Mouse (Mus musculus) embryonic fibroblast, embryonic 13.5 days (primary cell): ENCODE data around the gene Wfdc12.

Experiments
- CTCF ChIP-seq: IDR thresholded peaks from 2 replicates; pipeline ENCODE4 v1.5.1; 2011; ENCODE audit warnings: mild to moderate bottlenecking, control low read depth, low read length, moderate library complexity, borderline replicate concordance; ENCODE audit not compliant: insufficient read depth
- POLR2A ChIP-seq: IDR thresholded peaks from 2 replicates; pipeline ENCODE4 v1.6.1; 2011; ENCODE audit warnings: low read depth, mild to moderate bottlenecking, control low read depth, low read length, moderate library complexity

DNA sequence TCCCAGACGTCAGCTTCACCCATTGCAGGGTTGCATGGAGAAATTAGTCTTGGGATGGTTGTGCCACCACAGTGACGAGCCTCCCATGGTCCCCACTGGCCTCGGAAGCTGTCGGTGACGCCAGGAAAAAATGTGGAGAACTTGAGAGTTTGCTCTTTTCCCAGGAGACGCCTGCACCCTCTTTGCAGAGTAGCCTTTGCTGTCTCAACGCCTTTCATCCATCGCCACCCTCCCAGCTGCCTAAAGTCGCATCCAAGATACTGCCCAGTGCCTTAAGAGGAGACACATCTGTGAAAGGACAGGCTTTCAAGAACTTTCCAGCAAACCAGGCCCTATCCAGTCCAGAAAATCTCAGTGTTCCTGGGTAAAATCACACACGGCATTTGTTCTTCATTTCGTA, 38.1 kb downstream of the Wfdc12 start:
- TF ChIP-seq CTCF (no peak), POLR2A (no peak)
